Comparison of ENCODE assay signal across 9 mouse cellular contexts in the genomic region with DNA sequence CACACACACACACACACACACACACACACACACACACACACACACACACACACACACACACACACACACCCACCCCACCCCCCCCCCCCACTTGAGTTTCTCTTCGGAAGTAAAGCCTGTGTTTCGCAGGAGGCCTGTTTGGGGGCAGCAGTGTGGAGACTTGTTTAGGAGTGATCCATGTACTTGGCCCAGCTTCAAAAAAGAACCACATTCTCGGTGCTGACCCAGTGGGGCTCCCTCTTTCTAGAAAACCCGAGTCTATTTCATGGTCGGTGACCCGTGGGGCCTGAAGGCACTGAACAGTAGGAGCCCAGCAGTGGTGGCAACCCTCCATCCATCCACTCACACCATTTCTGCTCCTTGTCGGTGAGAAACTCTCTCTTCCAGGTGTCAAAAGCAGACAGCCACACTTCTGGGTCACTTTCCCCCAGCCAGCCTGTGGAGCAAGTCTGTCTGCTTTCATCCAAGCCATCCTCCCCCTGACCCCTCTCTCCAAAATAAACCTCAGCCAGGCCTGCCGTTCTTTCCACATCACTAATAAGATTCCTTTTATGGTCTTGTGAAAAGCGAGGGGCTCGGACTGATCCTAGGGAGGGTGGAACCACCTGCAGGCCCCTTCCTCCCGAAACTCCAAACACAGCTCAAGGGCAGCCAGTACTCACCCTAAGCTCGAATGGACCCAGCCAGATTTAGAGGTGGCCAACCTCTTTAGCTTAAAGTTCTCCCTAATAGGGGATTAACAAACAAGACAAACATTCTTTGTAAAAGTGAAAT. TPM values are rescaled to one million over a fixed set of nuclear protein-coding genes. Genes with fewer than 3 reads are reported as not detected.
DNase-seq lines count a peak whose midpoint lies in the region; ATAC-seq lines count a peak whose summit lies in the region.
"Had no signal": no experiment of that assay in that cellular context is flagged by ENCODE, and none has a peak within 500 bp of the region (broad histone marks: within the 10 kb centered on the region; RNA-seq: fewer than 3 reads in every experiment).

No protein-coding gene starts in this region.

- ATAC-seq in heart, embryonic 11.5 days (replicated peaks; ENCODE audit: insufficient number of reproducible peaks, low FRiP score, low TSS enrichment), result no peak
- no peak for ATAC-seq in embryonic facial prominence, embryonic 12.5 days (ENCODE audit: insufficient number of reproducible peaks, insufficient read depth, low FRiP score, low TSS enrichment)
- ATAC-seq in megakaryocyte progenitor cell, adult 5-6 weeks (replicated peaks; ENCODE audit: poor library complexity), result no peak

- peak overlapping the region; percentile 98 for H3K27ac ChIP-seq in heart, embryonic 11.5 days (ENCODE audit: low read depth, low read length)
- no peak overlapping the region for H3K27ac ChIP-seq in embryonic facial prominence, embryonic 12.5 days

- H3K9ac ChIP-seq in heart, embryonic 11.5 days (ENCODE audit: low read depth, low read length), result peak overlapping the region; percentile 83
- H3K9ac ChIP-seq in embryonic facial prominence, embryonic 12.5 days, result peak overlapping the region; percentile 81; the same call in 1 of the 2 replicates

- H3K4me3 ChIP-seq in heart, embryonic 11.5 days (ENCODE audit: low read depth, low read length), result peak overlapping the region; percentile 81
- H3K4me3 ChIP-seq in embryonic facial prominence, embryonic 12.5 days, result peak overlapping the region; percentile 69

- WGBS in heart, embryonic 11.5 days (ENCODE audit: insufficient replicate concordance), result 8% methylated on average over 12 of the region's 12 CpGs
- 14% methylated on average over 12 of the region's 12 CpGs for WGBS in embryonic facial prominence, embryonic 12.5 days

- H3K4me1 ChIP-seq in heart, embryonic 11.5 days (ENCODE audit: control insufficient read depth, insufficient read depth, low read length), result peaks cover 43% of the 10 kb centered on the region
- peaks cover 54% of the 10 kb centered on the region for H3K4me1 ChIP-seq in embryonic facial prominence, embryonic 12.5 days

- no peaks in the 10 kb centered on the region for H3K9me3 ChIP-seq in heart, embryonic 11.5 days (replicated peaks; ENCODE audit: control insufficient read depth, low read length)
- H3K9me3 ChIP-seq in embryonic facial prominence, embryonic 12.5 days, result no peaks in the 10 kb centered on the region

- peak overlapping the region; percentile 90 for H3K4me2 ChIP-seq in heart, embryonic 11.5 days
- H3K4me2 ChIP-seq in embryonic facial prominence, embryonic 12.5 days (replicated peaks), result peak overlapping the region; percentile 91

- no peak for DNase-seq in heart, adult 8-10 months (ENCODE audit: low spot score)
- peak; percentile 1 for DNase-seq in induced T-regulatory cell, adult 2 months (ENCODE audit: low read depth)
- peak; percentile 51 for DNase-seq in neural tube, embryonic 10.5 days (ENCODE audit: extremely low spot score, low spot score)
- no peak for DNase-seq in adrenal gland, adult 2 months
- DNase-seq in adrenal gland, postnatal 25 days, result no peak

- no peaks in the 10 kb centered on the region for H3K36me3 ChIP-seq in heart, embryonic 11.5 days (ENCODE audit: control insufficient read depth, insufficient read depth, low read length)
- no peaks in the 10 kb centered on the region for H3K36me3 ChIP-seq in embryonic facial prominence, embryonic 12.5 days
- H3K36me3 ChIP-seq: G1E had no signal

- no peaks in the 10 kb centered on the region for H3K27me3 ChIP-seq in heart, embryonic 11.5 days (ENCODE audit: control insufficient read depth, insufficient read depth, low read length)
- H3K27me3 ChIP-seq in embryonic facial prominence, embryonic 12.5 days, result no peaks in the 10 kb centered on the region

RNA-seq across cellular contexts. Expression of a gene that starts 3.0 kb away (rescaled TPM):
- polyA plus RNA-seq in heart, embryonic 11.5 days (2014; fragmentation: Nextera tagmentation; extraction: Ambion mirVana), result 17.2 and 21.7 TPM in 2 replicates
- total RNA-seq in heart, adult 8-10 months (2022), result 10 to 100 TPM in 1 of 4 experiments, 1 to 10 TPM in 3; 8.4 to 10.0 (median 9.1) TPM
- 30.3 and 31.9 TPM in 2 replicates for polyA plus RNA-seq in embryonic facial prominence, embryonic 12.5 days (2016; fragmentation: Nextera tagmentation; extraction: Ambion mirVana)
- 10 to 100 TPM in 1 of 2 experiments, 1 to 10 TPM in 1; 9.7 to 12.3 TPM for total RNA-seq in adrenal gland, adult 2 months (2021)
- 2.8 and 3.6 TPM in 2 replicates for polyA plus RNA-seq in adrenal gland, adult 2 months (2012; rRNA removed)
- total RNA-seq in adrenal gland, postnatal 25 days (2021), result 12.1 and 14.9 TPM in 2 replicates
- 0.62 and 0.76 TPM in 2 replicates for total RNA-seq in megakaryocyte progenitor cell, adult 5-6 weeks (2015)
- total RNA-seq in megakaryocyte progenitor cell, adult 5-6 weeks (2017), result 0.81 and 1.00 TPM in 2 replicates
- total RNA-seq: G1E had no signal
- polyA plus RNA-seq: G1E had no signal

Comparison
In these comparisons a context has a peak if more than half of its experiments do, and no peak if none do; other contexts are left out.
1. DNase-seq: peak in induced T-regulatory cell, adult 2 months (single experiment) and neural tube, embryonic 10.5 days (single experiment); none in heart, adult 8-10 months (single experiment), adrenal gland, adult 2 months (single experiment) and adrenal gland, postnatal 25 days (single experiment).